Mouse (Mus musculus): ENCODE data around the gene Trappc3l.

Trappc3l gene

GRCm38 (mm10) chr10:34095147-34095546 lies 57.8 kb downstream of the Trappc3l start:
- no peak for DNase-seq (ENCODE audit: low read depth, low spot score)

- no peak for DNase-seq (ENCODE audit: low read depth, low spot score)
Measured at GRCm38 (mm10) chr10:34095964-34096363, 58.6 kb downstream of the Trappc3l start.

GRCm38 (mm10) chr10:34096418-34096883 lies 59.1 kb downstream of the Trappc3l start, which contains the start of gene Calhm5:
Gene Calhm5 (minus strand): TSS chr10:34096519.
- DNase-seq (ENCODE audit: low read depth, low spot score) = peak; percentile 91

- no peak for DNase-seq (ENCODE audit: low read depth, low spot score)
Measured at GRCm38 (mm10) chr10:34110863-34111465, 73.6 kb downstream of the Trappc3l start.

GRCm38 (mm10) chr10:34111964-34112738 lies 74.8 kb downstream of the Trappc3l start:
- no peak for DNase-seq (ENCODE audit: low read depth, low spot score)

GRCm38 (mm10) chr10:34117131-34117530 lies 79.7 kb downstream of the Trappc3l start:
- DNase-seq (ENCODE audit: low read depth, low spot score) = no peak

- no peak for DNase-seq (ENCODE audit: low read depth, low spot score)
Measured at GRCm38 (mm10) chr10:34117770-34118169, 80.4 kb downstream of the Trappc3l start.

- no peak for DNase-seq (ENCODE audit: low read depth, low spot score)
Measured at GRCm38 (mm10) chr10:34118421-34118820, 81.0 kb downstream of the Trappc3l start.

- peak; percentile 67 for DNase-seq (ENCODE audit: low read depth, low spot score)
Measured at GRCm38 (mm10) chr10:34127392-34128378, 90.3 kb downstream of the Trappc3l start, which contains the start of gene Calhm6. Gene Calhm6 (minus strand): TSS chr10:34127984.

GRCm38 (mm10) chr10:34128391-34128790 lies 91.0 kb downstream of the Trappc3l start:
- no peak for DNase-seq (ENCODE audit: low read depth, low spot score)

GRCm38 (mm10) chr10:34131356-34131755 lies 94.0 kb downstream of the Trappc3l start:
- no peak for DNase-seq (ENCODE audit: low read depth, low spot score)

- DNase-seq (ENCODE audit: low read depth, low spot score) = no peak
Measured at GRCm38 (mm10) chr10:34136432-34136831, 99.0 kb downstream of the Trappc3l start.

- no peak for DNase-seq (ENCODE audit: low read depth, low spot score)
Measured at GRCm38 (mm10) chr10:34138027-34138426, 100.6 kb downstream of the Trappc3l start.

GRCm38 (mm10) chr10:34139768-34140167 lies 102.4 kb downstream of the Trappc3l start:
- DNase-seq (ENCODE audit: low read depth, low spot score) = no peak

- DNase-seq (ENCODE audit: low read depth, low spot score) = no peak
Measured at GRCm38 (mm10) chr10:34141693-34142092, 104.3 kb downstream of the Trappc3l start.

- no peak for DNase-seq (ENCODE audit: low read depth, low spot score)
Measured at GRCm38 (mm10) chr10:34149772-34150171, 112.4 kb downstream of the Trappc3l start.

- no peak for DNase-seq (ENCODE audit: low read depth, low spot score)
Measured at GRCm38 (mm10) chr10:34150454-34150853, 113.1 kb downstream of the Trappc3l start.

- peak; percentile 28 for DNase-seq (ENCODE audit: low read depth, low spot score)
Measured at GRCm38 (mm10) chr10:34151827-34152226, 114.4 kb downstream of the Trappc3l start.

- no peak for DNase-seq (ENCODE audit: low read depth, low spot score)
Measured at GRCm38 (mm10) chr10:34155796-34156554, 118.6 kb downstream of the Trappc3l start.

All from ES-CJ7 (cell line).